Mouse (Mus musculus): ENCODE measurements around the gene Slirp. TPM values are rescaled to one million over a fixed set of nuclear protein-coding genes. Genes with fewer than 3 reads are reported as not detected.
A peak's percentile ranks its signal among the peaks of the same experiment; 100 is the strongest.

Slirp gene
- total and polyA plus RNA-seq, 2 experiments from 2014 or later, result 224 to 288 TPM

DNA sequence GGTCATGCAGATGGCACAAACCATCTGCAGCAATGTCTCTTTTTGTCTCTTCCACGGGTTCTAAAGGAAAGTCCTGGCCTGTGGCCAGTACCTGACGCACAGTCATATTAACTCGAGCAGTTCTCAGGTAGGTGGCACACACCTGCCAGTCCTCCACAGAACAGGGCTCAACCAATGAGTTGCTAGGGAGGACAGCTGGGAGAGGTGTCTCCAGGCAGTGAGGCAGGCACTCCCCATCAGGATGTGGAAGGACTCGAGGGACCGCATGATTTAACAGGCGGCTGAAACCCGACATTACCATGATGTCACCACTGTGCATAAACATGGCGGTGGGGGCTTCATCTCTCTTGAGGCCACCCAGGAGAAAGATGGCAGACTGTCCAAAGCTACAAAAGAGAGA, 14.8 kb upstream of the Slirp start:
- Histone ChIP-seq H3K4me3 (ENCODE audit: low read depth, low read length) (no peak overlapping the region), H3K36me3 (replicated peaks; ENCODE audit: control insufficient read depth, insufficient read depth, low read length) (peaks cover 83% of the 10 kb centered on the region), H3K9me3 (replicated peaks; ENCODE audit: control insufficient read depth, low read length) (no peaks in the 10 kb centered on the region), H3K27ac (ENCODE audit: low read depth) (no peak overlapping the region), H3K4me2 (ENCODE audit: low read depth, low read length) (no peak overlapping the region), H3K4me1 (ENCODE audit: control insufficient read depth, insufficient read depth) (no peaks in the 10 kb centered on the region), H3K27me3 (ENCODE audit: control insufficient read depth, insufficient read depth, low read length) (no peaks in the 10 kb centered on the region), H3K9ac (replicated peaks; ENCODE audit: low read depth, low read length) (no peak overlapping the region)
- TF ChIP-seq EP300 (IDR thresholded peaks at IDR 0.05; ENCODE audit: low read depth) (no peak), CTCF (IDR thresholded peaks at IDR 0.05; ENCODE audit: low read depth) (no peak)
- WGBS, result 70% methylated on average over 8 of the region's 8 CpGs
- ATAC-seq (ENCODE audit: insufficient read depth, low read depth), result no peak
- DNase-seq (ENCODE audit: low spot score), result no peak

DNA sequence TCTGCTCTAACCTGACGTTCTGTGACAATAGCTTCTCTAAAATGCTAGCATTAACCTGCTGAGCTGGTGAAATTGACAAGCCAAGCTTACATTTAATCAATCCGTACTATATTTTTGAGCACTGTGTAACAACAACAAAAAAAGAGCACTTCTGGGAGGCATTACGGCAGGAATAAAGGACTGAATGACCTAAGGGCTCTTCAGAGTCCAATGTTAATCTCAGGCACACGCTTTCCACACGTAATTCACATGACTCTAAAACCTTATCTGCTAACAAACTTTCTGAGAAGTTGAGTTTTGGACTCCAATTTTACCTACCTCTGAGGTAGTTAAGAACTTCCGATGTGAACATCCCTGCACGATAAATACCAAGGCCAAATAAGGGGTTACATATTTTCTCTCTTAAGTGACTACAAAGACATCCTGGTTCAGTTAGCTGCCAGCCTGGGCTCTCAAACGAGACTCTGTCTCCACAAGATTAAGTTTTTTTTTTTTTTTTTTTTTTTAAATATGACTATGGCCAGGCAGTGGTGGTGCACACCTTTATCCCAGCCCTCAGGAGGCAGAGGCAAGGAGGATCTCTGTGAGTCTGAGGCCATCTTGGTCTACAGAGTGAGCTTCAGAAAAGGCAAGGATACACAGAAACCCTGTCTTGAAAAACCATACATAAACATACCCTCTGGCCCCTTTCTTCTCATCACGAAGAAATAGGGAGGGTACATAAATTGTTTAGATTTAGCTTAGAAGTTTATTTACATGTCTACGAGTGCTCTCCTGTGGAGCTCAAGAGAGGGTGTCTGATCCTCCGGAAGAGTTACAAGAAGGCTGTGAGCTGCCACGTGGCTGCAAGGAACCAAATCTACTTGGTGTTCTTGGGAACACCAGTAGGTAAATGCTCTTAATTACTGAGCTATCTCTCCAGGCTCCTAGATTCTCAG, 1.2 kb upstream of the Slirp start:
- no peak for TF ChIP-seq EP300 (IDR thresholded peaks at IDR 0.05; ENCODE audit: low read depth)
- TF ChIP-seq CTCF (IDR thresholded peaks at IDR 0.05; ENCODE audit: low read depth), result no peak
- Histone ChIP-seq H3K4me3 (ENCODE audit: low read depth, low read length) (peak overlapping the region; percentile 94), H3K9me3 (replicated peaks; ENCODE audit: control insufficient read depth, low read length) (no peaks in the 10 kb centered on the region), H3K4me2 (ENCODE audit: low read depth, low read length) (peak overlapping the region; percentile 82), H3K27ac (ENCODE audit: low read depth) (peak overlapping the region; percentile 86; the same call in 1 of the 2 replicates), H3K4me1 (ENCODE audit: control insufficient read depth, insufficient read depth) (peaks cover 19% of the 10 kb centered on the region), H3K27me3 (ENCODE audit: control insufficient read depth, insufficient read depth, low read length) (no peaks in the 10 kb centered on the region), H3K36me3 (replicated peaks; ENCODE audit: control insufficient read depth, insufficient read depth, low read length) (peaks cover 51% of the 10 kb centered on the region), H3K9ac (replicated peaks; ENCODE audit: low read depth, low read length) (peak overlapping the region; percentile 77)
- 16% methylated on average over 12 of the region's 12 CpGs for WGBS
- ATAC-seq (ENCODE audit: insufficient read depth, low read depth) (no peak), DNase-seq (ENCODE audit: low spot score) (no peak)

- Histone ChIP-seq H3K36me3 (replicated peaks; ENCODE audit: control insufficient read depth, insufficient read depth, low read length) (peaks cover 51% of the 10 kb centered on the region), H3K9me3 (replicated peaks; ENCODE audit: control insufficient read depth, low read length) (no peaks in the 10 kb centered on the region), H3K4me1 (ENCODE audit: control insufficient read depth, insufficient read depth) (peaks cover 19% of the 10 kb centered on the region), H3K9ac (replicated peaks; ENCODE audit: low read depth, low read length) (peak overlapping the region; percentile 77), H3K27me3 (ENCODE audit: control insufficient read depth, insufficient read depth, low read length) (no peaks in the 10 kb centered on the region), H3K27ac (ENCODE audit: low read depth) (peak overlapping the region; percentile 86), H3K4me3 (ENCODE audit: low read depth, low read length) (peak overlapping the region; percentile 94), H3K4me2 (ENCODE audit: low read depth, low read length) (peak overlapping the region; percentile 82)
- WGBS, result 0% methylated on average over 33 of the region's 33 CpGs
- TF ChIP-seq CTCF (IDR thresholded peaks at IDR 0.05; ENCODE audit: low read depth) (no peak), EP300 (IDR thresholded peaks at IDR 0.05; ENCODE audit: low read depth) (no peak)
- ATAC-seq (ENCODE audit: insufficient read depth, low read depth) (peak; percentile 74), DNase-seq (ENCODE audit: low spot score) (peak; percentile 14)
Measured at GRCm38 (mm10) chr12:87443115-87443699, 489 bp upstream of the Slirp start.

DNA sequence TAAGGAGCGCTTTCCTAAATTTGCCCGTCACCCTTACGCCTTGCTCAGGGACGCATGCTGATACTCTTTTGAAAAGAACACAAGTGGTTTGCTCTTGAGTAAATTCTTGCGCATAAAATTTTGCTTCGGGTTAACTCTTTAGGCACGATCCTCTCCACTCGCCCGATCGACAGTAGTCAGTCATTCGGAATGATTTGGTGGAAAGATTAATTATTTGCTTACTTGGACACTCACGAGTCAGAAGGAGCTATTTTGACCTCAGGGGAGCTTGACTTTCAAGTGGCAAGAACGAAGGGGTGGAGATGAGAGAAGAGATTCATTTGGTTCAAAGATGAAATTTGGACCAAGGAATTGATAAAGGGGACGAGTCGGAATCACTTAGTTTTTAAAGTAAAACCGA, 515 bp downstream of the Slirp start:
- H3K4me2 ChIP-seq (ENCODE audit: low read depth, low read length), result peak overlapping the region; percentile 82
- ATAC-seq (ENCODE audit: insufficient read depth, low read depth), result no peak
- H3K27me3 ChIP-seq (ENCODE audit: control insufficient read depth, insufficient read depth, low read length), result no peaks in the 10 kb centered on the region
- no peak for TF ChIP-seq CTCF (IDR thresholded peaks at IDR 0.05; ENCODE audit: low read depth)
- TF ChIP-seq EP300 (IDR thresholded peaks at IDR 0.05; ENCODE audit: low read depth), result no peak
- peak overlapping the region; percentile 86; the same call in 1 of the 2 replicates for H3K27ac ChIP-seq (ENCODE audit: low read depth)
- 4% methylated on average over 16 of the region's 16 CpGs for WGBS
- H3K36me3 ChIP-seq (replicated peaks; ENCODE audit: control insufficient read depth, insufficient read depth, low read length), result peaks cover 50% of the 10 kb centered on the region
- peak overlapping the region; percentile 94 for H3K4me3 ChIP-seq (ENCODE audit: low read depth, low read length)
- peak overlapping the region; percentile 77 for H3K9ac ChIP-seq (replicated peaks; ENCODE audit: low read depth, low read length)
- no peak for DNase-seq (ENCODE audit: low spot score)
- no peaks in the 10 kb centered on the region for H3K9me3 ChIP-seq (replicated peaks; ENCODE audit: control insufficient read depth, low read length)
- H3K4me1 ChIP-seq (ENCODE audit: control insufficient read depth, insufficient read depth), result peaks cover 19% of the 10 kb centered on the region

DNA sequence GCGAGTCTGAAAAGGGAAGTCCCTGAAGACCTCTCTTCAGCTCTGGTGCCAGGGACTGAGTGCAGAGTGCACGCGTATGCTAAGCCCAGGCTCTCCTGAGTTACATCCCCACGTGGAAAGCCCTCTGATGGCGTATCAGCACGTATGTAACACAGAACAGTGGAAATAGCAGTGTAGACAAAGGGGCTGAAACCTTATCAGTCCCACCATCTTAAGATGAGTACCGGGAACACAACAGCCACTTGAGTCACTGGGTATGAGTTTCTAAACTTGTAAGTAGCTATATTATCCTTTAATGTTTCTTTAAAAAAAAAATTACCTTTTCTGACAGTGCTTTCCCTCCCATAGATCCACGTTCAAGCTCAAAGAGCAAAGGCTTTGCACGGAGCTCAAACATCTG, 5.8 kb downstream of the Slirp start:
- 85% methylated on average over 9 of the region's 9 CpGs for WGBS
- H3K9me3 ChIP-seq (replicated peaks; ENCODE audit: control insufficient read depth, low read length), result no peaks in the 10 kb centered on the region
- H3K4me2 ChIP-seq (ENCODE audit: low read depth, low read length), result no peak overlapping the region
- no peaks in the 10 kb centered on the region for H3K27me3 ChIP-seq (ENCODE audit: control insufficient read depth, insufficient read depth, low read length)
- ATAC-seq (ENCODE audit: insufficient read depth, low read depth) (no peak), DNase-seq (ENCODE audit: low spot score) (no peak)
- no peak overlapping the region for H3K27ac ChIP-seq (ENCODE audit: low read depth)
- no peak for TF ChIP-seq CTCF (IDR thresholded peaks at IDR 0.05; ENCODE audit: low read depth)
- TF ChIP-seq EP300 (IDR thresholded peaks at IDR 0.05; ENCODE audit: low read depth), result no peak
- no peak overlapping the region for H3K4me3 ChIP-seq (ENCODE audit: low read depth, low read length)
- peaks cover 4% of the 10 kb centered on the region for H3K4me1 ChIP-seq (ENCODE audit: control insufficient read depth, insufficient read depth)
- no peak overlapping the region for H3K9ac ChIP-seq (replicated peaks; ENCODE audit: low read depth, low read length)
- peaks cover 80% of the 10 kb centered on the region for H3K36me3 ChIP-seq (replicated peaks; ENCODE audit: control insufficient read depth, insufficient read depth, low read length)

Data from heart, postnatal 0 days (tissue).